Mouse (Mus musculus) right cerebral cortex, postnatal 36 days (tissue): ENCODE data around the gene Maml3.

ENCODE experiments used
- DNase-seq, 2 experiments: peaks; one replicate each; pipeline ENCODE4 v3.0.0; 2022; ENCODE audit warnings: low spot score in 2 of 2, mixed read lengths in 1 of 2

The Maml3 gene

GRCm38 (mm10) chr3:52090230-52090873 lies 14.5 kb downstream of the Maml3 start:
- DNase-seq, result no peak

GRCm38 (mm10) chr3:52088458-52089341 lies 16.2 kb downstream of the Maml3 start:
- DNase-seq, result peak; percentile 75 to 77

- no peak for DNase-seq
Observed at GRCm38 (mm10) chr3:52087636-52088280, 17.1 kb downstream of the Maml3 start.

GRCm38 (mm10) chr3:52078763-52079162 lies 26.1 kb downstream of the Maml3 start:
- no peak for DNase-seq

- no peak for DNase-seq
Observed at GRCm38 (mm10) chr3:52073959-52074358, 30.9 kb downstream of the Maml3 start.

GRCm38 (mm10) chr3:52071996-52072395 lies 32.9 kb downstream of the Maml3 start:
- no peak for DNase-seq

GRCm38 (mm10) chr3:52070163-52070478 lies 34.8 kb downstream of the Maml3 start:
- DNase-seq, result no peak

- DNase-seq, result peak in 1 of 2 experiments; percentile 59
Observed at GRCm38 (mm10) chr3:52069304-52070162, 35.3 kb downstream of the Maml3 start.

GRCm38 (mm10) chr3:52068885-52069284 lies 36.0 kb downstream of the Maml3 start:
- no peak for DNase-seq

GRCm38 (mm10) chr3:52067181-52067580 lies 37.7 kb downstream of the Maml3 start:
- no peak for DNase-seq

- no peak for DNase-seq
Observed at GRCm38 (mm10) chr3:52066142-52066541, 38.7 kb downstream of the Maml3 start.

- DNase-seq, result no peak
Observed at GRCm38 (mm10) chr3:52063261-52063655, 41.6 kb downstream of the Maml3 start.

GRCm38 (mm10) chr3:52062389-52063260 lies 42.3 kb downstream of the Maml3 start:
- no peak for DNase-seq

- no peak for DNase-seq
Observed at GRCm38 (mm10) chr3:52061472-52062388, 43.1 kb downstream of the Maml3 start.

GRCm38 (mm10) chr3:52060886-52061285 lies 44.0 kb downstream of the Maml3 start:
- no peak for DNase-seq

GRCm38 (mm10) chr3:52051801-52052200 lies 53.1 kb downstream of the Maml3 start:
- no peak for DNase-seq

- DNase-seq, result peak in 1 of 2 experiments; percentile 35
Observed at GRCm38 (mm10) chr3:52048082-52048481, 56.8 kb downstream of the Maml3 start.

- no peak for DNase-seq
Observed at GRCm38 (mm10) chr3:52047537-52047936, 57.3 kb downstream of the Maml3 start.

GRCm38 (mm10) chr3:52046895-52047372 lies 57.9 kb downstream of the Maml3 start:
- DNase-seq, result peak; percentile 91 to 92
